Mouse (Mus musculus) T-helper 17 cell (primary cell): ENCODE data around the gene Nlrp1b.

ENCODE experiments used
- in situ Hi-C, 2 experiments: fragments of 300-600 bp; cut with MboI, MseI; formaldehyde crosslinking; loops; 1 replicate in 1 of 2; 2 replicates in 1 of 2; pipeline ENCODE4 v1.15.1; 2025; ENCODE audit warnings: high pct_unique_total_duplicates in 2 of 2

The Nlrp1b gene

GRCm38 (mm10) chr11:71230684-71231480 is at the start of gene Nlrp1b:
Nlrp1b (minus strand) TSS chr11:71230733.
- in situ Hi-C loops = no loop called here

GRCm38 (mm10) chr11:71261036-71261435 is 30.5 kb upstream of the Nlrp1b start:
- in situ Hi-C loops = no loop called here

GRCm38 (mm10) chr11:71251333-71251732 is 20.8 kb upstream of the Nlrp1b start:
- in situ Hi-C loops = no loop called here

GRCm38 (mm10) chr11:71224614-71225013 is 5.9 kb downstream of the Nlrp1b start:
- in situ Hi-C loops = no loop called here

GRCm38 (mm10) chr11:71202703-71203102 is 27.8 kb downstream of the Nlrp1b start:
- in situ Hi-C loops = no loop called here

DNA sequence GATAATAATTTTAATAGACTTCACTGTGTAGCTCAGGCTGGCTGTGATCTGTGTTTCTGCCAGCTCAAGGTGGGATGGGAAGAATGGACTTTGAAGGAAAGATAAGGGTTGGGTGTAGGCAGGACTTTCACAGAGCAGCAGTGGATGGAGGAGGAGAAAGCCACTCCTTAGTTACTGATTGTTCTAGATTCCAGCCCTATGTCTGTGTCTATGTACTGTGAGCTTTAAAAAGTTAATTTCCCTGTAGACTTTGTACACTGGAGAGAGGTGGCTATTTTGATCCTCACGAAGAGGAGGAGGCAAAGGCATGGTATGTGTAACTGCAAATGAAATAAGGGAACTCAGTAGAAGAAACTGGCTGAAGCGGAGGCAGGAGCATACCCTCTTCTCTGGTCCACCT is 31.2 kb downstream of the Nlrp1b start:
- in situ Hi-C loops = no loop called here

- in situ Hi-C loops = no loop called here
Measured at GRCm38 (mm10) chr11:71169633-71170032, 60.9 kb downstream of the Nlrp1b start.

- in situ Hi-C loops = no loop called here
Measured at GRCm38 (mm10) chr11:71164139-71164538, 66.4 kb downstream of the Nlrp1b start.

DNA sequence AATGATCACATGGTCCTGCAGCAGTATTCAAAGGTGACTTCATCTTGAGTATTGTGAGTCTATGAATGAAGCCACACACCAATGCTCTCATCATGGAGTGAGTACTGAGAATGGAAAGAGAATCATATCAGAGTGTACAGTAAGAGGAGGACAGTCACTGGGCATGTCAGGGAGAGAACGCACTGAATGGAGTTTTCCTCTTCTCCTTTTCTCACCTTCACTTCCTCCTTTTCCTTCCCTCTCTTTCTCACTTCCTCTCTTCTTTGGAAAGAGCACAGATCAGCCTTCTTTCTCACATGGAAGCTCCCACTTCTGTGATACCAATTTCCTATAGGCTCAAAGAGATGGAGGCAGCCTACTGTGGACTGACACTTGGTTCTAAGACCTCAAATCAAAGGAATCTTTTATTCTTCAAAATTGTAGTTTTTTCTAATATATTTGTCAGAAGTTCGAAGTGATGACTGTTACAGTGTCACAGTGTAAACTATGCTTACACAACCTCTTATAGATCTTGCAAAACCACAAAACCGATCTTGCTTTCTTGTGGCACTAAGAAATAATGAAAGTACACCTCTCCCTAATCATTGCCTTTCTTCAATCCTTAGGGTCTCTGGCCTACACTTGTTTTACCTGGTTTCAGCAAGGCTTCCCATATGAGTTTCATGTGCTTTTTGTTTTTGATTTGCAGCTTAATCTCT is 70.9 kb downstream of the Nlrp1b start:
- in situ Hi-C loops = no loop called here

- in situ Hi-C loops = no loop called here
Measured at GRCm38 (mm10) chr11:71155272-71155671, 75.3 kb downstream of the Nlrp1b start.

DNA sequence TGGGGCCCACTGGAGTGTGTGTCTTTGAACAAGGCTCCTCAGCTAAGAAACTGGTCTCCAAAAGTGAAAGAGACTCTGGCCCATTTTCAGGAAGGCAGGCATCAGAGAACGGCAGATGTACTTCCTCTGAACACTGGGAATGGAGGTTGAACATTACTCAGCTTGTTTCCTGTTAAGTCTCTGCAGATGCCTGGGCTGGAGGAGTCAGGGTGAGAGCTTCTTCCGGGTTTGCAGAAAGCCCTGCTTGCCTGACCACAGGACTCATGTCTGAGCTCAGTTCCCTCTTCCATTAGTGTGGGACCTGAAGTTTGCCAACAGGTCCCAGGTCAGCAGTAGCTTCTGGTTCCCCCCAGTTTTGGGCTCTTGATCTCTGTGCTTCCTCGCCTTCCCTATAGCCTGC is 85.9 kb downstream of the Nlrp1b start, which contains the start of gene Nlrp1a:
Gene Nlrp1a (minus strand): TSS at position 44 of the 400 bp plus-strand sequence.
- in situ Hi-C loops = no loop called here

- in situ Hi-C loops = no loop called here
Measured at GRCm38 (mm10) chr11:71142031-71142430, 88.5 kb downstream of the Nlrp1b start.

DNA sequence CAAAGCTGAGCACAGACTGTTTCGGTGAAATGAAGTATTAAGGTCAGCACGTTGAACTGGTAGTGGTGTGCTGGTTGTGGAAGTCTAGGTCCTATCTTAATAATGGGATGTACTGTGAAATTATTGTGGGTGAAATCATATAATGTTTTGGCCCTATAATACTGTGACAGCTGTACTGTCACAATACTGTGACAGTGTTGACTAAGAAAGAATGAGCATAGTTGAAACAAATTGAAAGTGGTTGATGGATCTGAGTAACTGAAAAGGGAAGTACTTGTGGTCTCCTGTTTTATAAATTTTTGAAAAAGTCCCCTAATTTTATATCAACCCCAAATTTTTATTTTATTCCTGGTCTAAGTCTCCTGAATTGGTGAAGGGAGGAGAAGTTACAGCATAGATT is 123.4 kb downstream of the Nlrp1b start:
- in situ Hi-C loops = loop anchor here in 1 of 2 experiments (5.0 kb wide), 1 partner anchor 45 kb away; no protein-coding TSS in a partner anchor

GRCm38 (mm10) chr11:71106261-71107021 is 124.1 kb downstream of the Nlrp1b start:
- in situ Hi-C loops = loop anchor here in 1 of 2 experiments (5.0 kb wide), 1 partner anchor 44 kb away; no protein-coding TSS in a partner anchor

DNA sequence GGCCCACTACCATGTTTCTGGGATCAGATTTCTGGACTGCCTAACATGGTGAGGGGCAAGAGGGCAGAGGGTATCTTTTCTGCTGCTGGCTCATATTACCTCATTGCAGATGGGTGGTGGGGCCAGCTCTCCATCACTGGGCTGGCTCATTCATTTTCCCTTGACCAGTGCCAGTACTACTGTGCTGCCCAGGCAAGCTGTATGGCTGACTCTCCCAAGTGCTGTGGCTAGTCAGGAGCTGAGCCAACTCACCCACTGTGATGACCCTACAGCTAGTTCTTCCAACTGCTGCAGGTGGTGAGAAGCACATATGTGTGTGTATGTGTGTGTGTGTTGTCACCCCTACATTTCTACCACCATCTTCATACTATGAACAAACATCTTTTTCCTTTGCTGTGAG is 126.6 kb downstream of the Nlrp1b start:
- in situ Hi-C loops = no loop called here
